Mouse (Mus musculus) lung, postnatal 10 days (tissue): ENCODE results near the gene Slc12a7.

Experiments
- DNase-seq: peaks from one replicate; pipeline ENCODE4 v3.0.0; 2021

Slc12a7 gene

DNA sequence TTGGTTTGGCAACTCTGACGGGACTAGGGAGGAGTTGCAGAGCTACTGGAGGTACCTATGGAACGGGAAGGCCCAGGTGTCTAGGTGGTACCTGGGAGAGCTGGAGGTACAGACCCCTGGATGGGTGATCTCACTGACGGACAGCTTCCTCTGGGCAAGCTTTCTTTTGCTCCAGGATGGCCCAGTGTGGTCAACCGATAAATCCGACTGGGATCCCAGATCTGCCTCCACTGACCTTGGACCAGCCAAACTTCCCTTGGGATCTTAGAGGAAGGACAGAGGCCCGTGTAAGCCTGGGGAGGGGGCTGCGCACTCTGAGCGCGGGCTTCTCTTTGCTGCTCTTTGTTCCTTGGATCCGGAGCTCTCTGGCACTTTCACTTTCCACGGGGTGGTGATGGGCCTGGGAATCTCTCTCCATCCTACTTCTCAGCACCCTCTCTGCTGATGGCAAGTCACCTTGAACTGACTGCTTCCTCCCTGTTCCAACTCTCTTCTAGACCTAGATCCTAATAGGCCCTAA lies 31.4 kb downstream of the Slc12a7 start:
- DNase-seq: peak; percentile 45

DNA sequence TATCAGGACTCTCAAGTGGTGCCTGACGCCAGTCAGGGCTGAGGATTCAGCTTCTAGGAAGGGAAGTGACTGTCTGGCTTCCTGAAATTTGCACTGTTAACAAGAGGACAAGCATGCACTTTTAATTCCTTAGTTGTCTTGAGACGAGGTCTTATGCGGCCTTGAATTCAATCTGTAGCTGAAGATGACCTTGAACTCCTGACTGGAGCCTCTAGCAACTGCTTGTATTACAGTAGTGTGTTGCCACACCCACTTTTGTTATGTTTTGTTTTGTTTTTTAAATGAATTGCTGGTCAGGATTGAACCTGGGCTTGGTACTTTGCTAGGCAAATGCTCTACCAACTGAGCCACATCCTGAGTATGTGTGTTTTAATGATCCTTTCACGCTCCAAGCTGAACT lies 32.5 kb downstream of the Slc12a7 start:
- DNase-seq: no peak

DNA sequence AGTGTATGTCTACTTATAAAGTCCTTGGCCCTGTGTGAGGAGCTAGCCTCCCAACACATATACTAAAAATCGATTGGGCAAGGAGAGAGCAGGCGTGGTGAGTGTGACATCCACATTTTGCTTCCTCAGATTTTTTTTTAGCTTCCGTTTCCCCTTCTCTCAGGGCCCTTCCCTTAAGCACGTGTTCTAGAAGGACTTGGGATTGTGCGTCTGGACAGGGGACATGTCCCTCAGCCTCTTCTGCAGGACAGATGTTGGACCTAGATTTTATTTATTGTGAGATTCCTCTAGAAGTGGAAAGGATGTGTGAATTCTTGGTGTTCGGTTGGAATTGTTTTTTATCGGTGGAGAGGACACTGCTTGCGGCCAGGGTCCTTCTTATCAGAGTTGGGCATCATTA lies 34.3 kb downstream of the Slc12a7 start:
- no peak for DNase-seq

DNA sequence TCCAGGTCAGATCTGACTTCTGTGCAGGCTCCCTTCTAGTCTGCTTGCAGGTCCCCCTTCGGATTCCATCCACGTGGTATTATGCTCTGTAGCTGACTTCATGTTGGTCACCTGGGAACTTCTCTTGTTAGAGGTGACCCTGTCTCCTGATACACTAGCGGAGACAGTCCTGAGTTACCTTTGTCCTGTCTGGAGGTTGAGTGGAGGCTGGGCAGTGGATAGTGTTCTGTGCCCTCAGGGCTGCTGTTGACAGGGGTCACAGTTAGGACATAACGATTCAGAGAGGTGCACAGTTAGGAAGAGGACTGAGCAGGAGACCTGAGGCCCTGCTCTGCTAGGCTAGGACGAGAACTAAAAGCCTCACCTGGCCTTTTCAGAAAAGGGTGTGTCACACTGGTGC lies 34.9 kb downstream of the Slc12a7 start:
- no peak for DNase-seq

DNA sequence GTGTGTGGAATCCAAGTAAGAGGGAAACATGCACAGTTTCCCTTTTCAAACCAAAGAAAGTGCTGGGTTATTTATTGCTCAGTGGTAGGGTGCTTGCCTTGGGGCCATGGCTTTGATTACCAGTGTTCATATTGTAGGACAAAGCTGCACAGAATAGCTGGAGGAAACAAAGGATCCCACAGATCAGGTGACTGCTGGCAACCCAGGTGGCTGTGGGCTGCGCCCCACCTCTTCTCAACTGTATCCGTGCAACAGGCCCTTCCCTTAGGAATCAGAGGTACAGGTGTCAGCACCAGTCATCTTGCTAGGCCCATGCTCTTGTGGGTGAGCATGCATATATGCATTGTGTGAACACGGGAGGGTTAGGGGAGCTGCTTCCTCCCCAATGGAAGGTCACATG lies 35.4 kb downstream of the Slc12a7 start:
- no peak for DNase-seq

DNA sequence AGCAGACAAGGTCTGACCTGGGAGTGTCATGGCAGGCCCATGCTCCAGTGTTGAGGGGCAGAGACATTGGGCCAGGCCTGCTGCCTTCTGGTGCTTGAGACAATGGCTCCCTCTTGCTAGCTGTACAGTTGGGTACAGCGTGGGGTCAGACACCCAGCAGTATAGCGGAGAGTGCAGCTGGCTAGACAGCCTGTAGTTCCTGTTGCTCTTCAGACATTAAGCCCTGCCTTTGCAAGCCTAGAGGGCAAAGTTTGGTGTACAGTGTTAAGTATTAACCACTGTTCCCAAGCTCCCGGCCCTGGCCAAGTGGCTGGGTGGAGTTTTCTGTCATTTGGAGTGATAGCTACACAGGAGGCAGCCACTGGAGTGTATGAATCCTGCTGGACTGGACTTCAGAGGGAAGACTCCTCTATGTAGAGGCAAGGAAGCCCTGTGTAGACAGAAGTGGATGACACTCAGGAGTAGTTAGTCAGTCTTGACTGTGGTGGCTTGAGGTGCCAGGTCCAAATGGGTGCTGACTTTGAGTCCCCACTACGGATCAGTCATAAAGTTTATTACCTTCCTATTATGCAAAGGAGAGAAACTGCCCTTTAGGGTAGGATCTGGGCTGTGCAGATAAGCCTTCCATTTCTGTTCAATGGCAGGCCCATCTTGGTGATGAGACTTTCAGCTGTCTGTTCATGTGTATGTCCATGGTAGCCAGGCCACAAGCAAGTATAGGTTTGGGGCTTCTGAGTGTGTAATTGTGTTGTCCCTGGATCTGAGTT lies 37.2 kb downstream of the Slc12a7 start:
- no peak for DNase-seq

DNA sequence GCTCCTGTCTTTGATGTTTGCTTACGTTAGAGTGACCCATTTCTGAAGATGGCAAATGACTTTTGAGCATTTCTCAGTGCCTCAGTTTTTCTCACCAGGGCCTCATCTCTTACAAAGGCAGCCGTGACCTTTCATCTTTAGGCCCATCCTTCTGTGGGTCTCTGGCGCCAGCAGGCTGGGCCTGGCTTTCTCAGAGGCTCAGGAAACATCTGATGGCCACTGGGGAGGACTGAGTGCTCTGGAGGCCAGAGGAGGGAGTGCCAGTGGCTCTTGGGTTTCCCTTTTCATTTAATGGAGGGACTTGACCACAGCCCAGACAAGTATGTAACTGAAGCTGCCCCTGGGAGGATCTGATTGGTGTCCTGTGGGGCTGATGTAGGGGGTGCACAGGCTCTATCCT lies 38.2 kb downstream of the Slc12a7 start:
- DNase-seq: no peak

DNA sequence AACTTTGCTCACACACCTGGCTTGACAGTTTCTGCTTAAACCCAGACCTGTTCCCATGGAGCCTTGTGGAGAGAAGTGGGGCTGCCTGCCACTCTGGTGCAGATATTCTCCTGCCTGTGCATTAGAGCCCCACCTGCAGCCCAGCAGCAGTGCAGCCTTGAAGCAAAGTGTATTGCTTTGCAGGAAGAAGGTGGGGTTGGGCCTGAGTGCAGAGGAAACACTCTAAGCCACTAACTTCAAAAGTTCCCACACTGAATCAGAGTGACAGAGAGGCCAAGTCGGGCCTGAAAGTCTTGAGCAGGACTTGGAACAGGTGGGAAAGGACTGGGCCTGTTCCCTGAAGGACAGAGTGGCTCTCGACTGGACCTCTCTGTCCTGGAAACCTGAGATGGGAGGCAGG lies 39.8 kb downstream of the Slc12a7 start:
- DNase-seq: peak; percentile 45

DNA sequence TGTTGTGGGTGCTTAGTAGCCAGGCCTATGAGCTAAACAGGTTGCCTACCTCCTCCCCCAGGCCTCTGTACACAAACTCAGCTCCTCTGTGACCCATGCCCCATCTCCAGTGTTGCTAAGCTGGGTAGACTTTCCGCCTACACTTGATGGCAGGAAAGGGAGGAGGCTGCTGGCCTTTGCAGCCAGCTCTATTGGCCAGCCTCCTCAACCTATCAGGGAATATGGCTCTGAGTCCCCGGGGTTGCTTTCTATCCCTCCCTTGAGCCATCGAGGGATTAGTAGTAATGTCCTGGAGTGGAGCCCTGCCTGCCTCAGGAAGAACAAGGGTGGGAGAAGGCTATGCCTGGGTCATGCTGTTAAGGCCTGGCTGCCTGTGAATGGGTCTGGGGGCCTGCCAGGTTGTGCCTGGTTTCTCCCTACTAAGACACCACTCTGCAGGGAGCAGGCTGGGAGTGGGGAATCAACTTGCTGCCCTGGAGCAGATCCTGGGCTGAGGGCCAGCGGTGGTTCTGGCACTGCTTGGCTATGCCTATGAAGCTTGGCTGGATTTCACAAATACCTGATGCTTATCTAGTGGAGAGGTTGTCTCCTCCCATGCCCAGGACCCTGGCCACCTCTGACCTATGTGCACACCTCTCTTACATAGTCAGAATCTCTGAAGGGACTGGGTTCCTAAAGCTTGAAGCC lies 40.8 kb downstream of the Slc12a7 start:
- DNase-seq: peak; percentile 28

DNA sequence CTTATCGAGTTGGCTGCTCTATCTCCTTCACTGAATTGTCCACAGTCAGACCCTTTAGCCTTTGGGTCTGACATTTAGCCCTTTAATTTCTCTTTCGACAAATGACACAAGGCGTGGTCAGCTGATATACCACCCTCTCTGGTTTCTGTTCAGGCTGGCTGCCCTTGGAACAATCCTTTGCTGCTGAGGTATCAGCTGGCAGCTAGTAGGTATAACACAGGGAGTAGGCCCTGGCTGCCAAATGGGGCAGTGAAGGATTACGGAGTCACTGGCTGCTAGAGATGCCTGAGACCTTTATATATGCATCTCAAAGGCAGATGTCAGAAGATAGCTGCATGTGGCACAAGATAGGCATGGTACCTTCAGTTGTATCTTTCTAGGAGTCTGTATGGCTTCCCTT lies 42.9 kb downstream of the Slc12a7 start:
- no peak for DNase-seq

DNA sequence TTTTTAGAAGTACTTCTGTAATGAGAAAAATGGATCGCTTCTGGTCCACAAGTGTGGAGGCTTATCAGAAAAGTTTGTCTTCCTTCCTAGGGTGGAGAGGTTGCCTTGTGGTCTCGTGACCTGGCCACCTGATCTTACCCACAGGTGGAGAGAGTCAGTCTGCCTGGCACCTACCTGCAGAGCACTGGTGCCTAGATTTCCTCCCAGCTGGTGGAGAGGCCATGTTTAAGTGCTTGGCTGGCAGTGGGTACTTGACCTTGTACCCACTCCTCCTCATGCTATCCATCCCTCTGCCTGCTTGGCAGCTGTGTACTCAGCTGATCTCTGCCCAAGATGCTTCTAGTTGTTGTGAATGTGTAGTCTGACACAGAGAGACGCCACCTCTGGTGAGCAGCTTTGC lies 44.7 kb downstream of the Slc12a7 start:
- no peak for DNase-seq

DNA sequence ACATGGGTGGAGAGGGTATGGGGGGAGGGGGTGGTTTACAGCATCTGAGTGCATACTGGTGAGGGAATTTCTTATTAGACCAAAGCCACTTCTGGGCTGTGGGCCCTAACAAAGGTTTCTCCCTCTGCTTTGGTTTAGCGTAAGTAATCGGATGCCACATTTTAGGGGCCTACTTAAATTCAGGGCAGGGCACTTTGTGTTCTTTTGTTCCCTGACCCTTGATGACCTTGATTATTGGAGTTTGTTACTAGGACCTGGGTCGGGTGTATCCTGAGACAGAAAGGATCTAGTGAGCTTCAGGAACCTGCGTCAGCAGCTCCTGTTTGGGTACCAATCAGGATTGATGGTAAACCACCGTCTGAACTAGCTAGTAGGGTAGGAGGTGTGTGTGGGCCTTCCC lies 49.6 kb downstream of the Slc12a7 start:
- DNase-seq: no peak

DNA sequence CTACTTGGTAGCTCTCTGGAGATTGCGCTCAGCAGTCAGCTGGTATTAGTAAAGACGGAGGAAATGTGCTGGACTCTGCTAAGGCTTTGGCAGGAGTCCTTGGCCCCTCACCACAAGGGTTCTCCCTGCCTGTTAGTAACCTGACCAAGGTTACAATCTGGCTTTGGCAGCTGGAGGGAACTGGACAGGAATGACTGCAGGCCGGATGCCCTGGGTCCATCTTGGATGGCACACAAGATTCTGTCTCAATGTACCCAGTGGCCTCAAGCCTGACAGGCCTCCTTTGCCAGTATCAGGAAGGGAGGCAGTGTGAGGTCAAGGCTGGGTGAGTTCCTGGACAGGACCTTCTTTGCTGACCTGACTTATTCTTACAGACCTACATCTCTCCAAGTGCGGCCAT lies 59.3 kb downstream of the Slc12a7 start:
- DNase-seq: no peak

DNA sequence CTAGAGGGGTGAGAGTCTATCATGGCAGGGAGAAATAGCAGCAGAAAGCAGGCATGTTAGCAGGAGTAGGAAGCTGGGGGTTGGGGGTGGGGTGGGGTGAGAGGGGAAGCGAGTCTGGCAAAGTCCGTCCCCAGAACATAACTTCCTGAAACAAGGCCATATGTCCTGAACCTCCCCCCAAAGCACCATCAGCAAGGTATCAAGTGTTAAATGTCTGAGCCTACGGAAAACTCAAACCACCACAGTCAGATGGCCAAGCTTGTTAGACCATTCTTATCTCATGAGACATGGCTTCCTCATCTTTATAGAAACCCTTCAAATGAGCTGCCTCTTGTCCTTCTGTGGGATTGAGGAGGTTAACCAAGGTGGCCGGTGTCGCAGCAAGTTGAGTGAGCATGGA lies 60.3 kb downstream of the Slc12a7 start:
- DNase-seq: no peak

DNA sequence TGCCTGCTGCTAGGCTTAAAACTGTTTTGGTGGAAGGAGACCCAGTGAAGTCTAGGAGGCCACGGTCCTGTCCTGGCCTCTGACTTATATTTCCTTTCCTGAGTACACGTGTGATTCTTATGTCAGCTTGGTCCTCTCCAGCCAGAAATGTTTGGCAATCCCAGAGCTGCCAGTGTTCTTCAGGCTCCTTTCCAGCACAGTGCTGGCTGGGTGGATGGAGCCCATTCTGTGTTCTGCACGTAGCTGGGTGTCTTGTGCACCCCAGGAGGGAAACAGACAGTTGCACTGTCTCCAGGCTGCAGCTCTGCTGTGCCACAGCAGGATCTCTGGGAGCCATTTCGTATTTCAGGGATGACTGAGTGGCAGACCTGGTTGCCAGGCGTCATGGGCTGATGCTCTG lies 66.2 kb downstream of the Slc12a7 start:
- no peak for DNase-seq

DNA sequence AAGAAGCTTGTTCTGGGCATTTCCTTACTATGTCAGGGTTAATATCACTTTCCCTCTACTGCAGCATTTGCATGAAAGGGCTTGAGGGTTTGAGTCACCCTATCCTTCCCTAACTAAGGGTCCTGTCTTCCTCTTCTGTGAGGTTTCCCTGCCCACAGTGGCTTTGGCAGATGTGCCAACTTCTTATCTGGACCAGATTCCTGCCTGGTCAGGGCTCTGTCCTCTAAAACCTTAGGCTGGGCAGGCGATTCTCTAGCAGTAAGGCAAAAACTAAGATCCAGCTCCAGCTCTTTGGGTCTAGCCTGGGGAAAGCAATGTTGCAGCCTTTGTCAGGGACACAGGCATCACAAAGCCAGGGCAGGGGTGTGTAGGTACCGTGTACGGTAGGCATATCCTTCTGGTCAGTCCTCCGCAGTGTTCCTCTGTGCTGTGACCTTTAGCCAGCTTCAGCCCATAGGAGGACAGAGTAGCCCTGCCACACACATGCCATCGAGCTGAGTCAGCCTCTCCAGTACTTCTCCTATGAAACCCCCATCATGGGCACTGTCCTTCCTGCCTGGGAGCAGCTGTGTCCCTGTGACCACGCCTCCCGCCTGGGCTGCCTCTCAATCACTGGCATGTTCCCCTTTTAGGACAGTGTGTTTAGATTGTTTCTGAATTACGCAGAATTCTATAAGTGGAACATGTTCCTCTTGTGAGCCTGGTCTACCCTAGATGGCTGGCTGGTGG lies 70.7 kb downstream of the Slc12a7 start:
- peak; percentile 73 for DNase-seq

DNA sequence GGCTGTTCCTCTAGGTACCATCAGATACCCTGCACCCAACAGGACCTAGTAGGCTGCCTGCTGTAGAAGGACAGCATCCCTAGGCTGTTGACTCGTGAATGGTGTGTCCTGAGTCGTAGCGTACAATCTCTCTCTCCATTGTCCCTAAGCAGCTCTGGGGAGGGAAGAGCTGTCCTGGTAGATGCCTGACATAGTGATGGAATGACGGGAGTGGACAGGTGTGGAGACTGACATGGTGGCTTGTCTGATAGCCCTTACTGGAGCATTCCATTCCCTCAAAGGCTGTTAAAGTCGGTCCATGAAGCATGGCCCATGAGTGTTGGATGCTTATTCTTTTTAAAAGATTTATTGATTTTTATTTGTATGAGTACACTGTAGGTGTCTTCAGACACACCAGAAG lies 72.0 kb downstream of the Slc12a7 start:
- DNase-seq: no peak

DNA sequence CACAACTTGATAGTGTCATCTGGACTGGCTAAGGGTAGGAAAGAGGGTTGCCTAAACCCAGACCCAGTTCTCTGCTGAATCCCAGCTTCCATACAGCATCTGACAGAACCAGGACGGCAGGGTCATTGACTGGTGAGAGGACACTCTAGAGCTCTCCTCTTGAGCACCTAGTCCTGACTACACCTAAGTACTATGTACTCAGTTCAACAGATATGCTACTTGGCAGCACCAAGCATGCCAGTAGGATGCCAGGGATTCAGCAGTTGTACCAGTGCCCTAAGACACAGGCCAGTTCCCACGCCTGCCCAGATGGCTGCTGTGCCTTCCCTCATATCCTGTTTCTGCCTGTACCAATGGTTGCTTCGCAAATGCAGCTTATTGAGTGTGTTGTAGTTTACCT lies 80.0 kb downstream of the Slc12a7 start:
- DNase-seq: no peak

DNA sequence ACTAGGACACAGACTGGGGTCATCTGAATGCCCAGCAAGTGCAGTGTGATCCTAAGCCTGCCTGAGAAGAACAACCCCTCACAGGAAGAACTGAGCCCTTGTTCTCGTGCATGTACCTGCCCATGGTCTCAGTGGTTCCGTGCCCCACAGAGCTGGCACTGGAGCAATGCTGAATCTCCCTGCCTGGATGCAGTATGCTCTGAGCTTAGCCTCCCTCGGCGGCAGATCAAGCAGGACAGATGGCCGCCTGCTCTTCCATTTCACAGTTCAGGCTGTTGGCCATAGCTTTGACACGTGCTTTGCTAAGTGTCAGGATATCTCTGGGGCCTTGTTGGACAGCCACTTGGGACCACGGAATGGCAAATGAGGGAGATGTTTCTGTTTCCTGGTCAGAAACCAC lies 81.3 kb downstream of the Slc12a7 start:
- DNase-seq: no peak

DNA sequence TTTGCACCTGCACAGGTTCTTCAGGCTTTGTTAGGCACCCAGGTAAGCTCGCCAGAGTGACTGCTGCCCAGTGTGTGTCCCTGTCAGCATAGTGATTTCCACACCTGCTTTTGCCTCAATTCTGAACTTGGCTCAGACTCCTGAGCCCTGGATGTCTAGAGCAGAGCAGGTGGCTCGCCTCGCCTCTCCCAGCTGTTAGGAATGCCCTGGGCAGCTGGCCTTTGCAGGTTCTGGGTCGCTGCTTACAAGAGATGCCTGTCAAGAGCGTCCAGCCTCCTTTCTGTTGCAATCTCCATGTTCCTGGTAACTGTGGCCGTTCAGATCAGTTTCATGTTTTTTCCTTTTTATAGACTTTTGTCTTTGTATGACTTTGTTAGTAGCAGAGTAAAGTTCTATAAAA lies 83.4 kb downstream of the Slc12a7 start:
- no peak for DNase-seq

DNA sequence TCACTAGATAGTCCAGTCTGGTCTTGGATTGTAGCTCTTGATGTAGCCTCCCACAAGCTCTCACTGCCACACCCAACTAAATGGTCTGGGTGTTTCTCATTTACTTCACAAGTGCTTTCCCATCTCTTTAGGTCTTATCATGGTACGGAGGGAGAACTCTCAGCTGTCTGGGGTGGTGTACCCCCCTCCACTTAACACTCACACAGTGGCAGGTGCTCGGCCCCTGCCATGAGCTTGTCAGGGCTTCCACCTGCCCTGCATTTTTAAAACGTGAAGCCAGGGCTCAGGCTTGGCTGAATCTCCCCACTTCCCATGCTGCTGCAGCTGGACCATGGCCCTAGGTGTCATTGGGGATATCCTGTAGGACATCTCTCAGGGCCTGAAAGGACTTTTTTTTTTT lies 86.0 kb downstream of the Slc12a7 start:
- DNase-seq: no peak

DNA sequence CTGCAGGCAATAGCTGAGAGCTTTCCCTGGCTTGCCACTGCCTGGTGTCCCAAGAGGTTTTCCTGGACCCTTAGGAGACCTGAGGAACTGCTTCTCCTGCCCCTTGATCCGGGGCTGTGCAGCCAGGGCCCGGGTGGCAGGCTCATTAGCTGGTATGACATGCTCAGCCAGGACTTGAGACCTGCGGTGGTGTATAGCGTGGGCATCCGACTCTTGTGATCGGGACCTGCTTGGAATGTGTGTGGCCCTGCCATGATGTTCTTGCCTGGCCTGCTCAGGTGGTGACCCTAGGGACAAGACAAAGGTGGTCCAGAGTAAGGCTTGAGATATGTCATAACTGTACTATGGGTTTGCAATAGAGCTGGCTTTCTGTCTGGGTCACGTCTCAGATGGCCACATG lies 88.4 kb downstream of the Slc12a7 start:
- DNase-seq: no peak

DNA sequence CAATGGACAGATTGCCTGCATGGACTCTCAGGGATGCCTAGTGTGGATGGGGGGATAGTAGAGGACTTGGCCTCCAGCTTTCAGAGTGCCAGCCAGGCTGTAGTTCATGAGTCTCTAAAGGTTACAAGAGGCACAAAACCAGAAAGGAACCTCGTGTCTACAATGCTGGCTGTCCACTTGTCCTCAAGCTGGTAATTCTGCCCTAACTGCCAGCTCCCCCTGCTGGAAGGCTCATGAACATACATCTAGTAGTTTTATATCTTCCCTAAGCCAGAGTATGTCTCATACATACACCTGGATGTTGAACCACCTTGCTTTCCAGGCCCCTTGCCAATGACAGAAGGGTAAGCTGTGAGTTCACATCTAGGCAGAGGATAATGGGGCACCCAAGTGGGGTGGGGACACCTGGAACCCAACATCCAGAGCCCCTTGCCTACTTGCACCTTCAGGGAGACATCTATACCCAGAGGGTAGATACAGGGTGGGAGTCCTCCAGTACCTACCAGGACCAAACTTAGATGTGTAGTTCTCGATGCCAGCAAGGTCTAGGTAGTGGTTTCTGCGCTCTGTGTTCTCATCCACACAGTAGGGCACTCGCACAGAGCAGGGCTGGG lies 89.4 kb downstream of the Slc12a7 start:
- peak; percentile 79 for DNase-seq

DNA sequence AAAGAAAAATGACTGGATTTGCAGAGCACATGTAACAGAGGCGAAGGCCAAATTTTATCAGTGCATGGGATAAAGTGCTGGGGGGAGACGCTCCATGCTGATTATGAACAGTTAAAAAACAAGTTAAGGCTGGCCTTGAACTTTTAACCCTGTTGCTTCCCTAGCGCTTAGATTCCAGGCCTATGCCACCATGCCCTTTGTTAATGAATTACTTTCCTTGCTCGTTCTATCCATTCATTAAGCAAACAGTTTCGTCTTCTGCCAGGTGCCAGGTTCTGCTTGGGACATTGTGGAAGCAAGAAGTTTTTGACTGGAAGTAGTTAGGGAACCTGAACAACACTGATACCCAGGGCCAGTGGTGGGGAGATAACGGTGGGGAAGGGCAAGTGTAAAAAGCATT lies 90.8 kb downstream of the Slc12a7 start:
- no peak for DNase-seq
